Mouse (Mus musculus) brown adipose tissue, adult 24 weeks (tissue): ENCODE results near the gene Ugt2a3. TPM values are rescaled to one million over a fixed set of nuclear protein-coding genes. Genes with fewer than 3 reads are reported as not detected.

Experiments
- H3K27ac ChIP-seq: fragments of 200-500 bp; replicated peaks from 2 replicates; pipeline ENCODE4 v1.5.1; 2012; ENCODE audit warnings: low read depth, mild to moderate bottlenecking, low read length
- H3K4me1 ChIP-seq: fragments of 200-500 bp; 2 replicates; pipeline ENCODE4 v1.6.1; 2012; ENCODE audit warnings: low read length, mixed read lengths; ENCODE audit not compliant: control insufficient read depth, insufficient read depth, insufficient read length
- H3K4me3 ChIP-seq: fragments of 200-500 bp; 2 replicates; pipeline ENCODE4 v1.5.1; 2012; ENCODE audit warnings: low read depth, mild to moderate bottlenecking, low read length, moderate library complexity; ENCODE audit not compliant: insufficient read depth
- polyA plus RNA-seq: library from polyadenylated mRNA; stranded (reverse); fragments of >200 nt; gene quantifications from 2 replicates; pipeline ENCODE4 v1.2.4, GENCODE M21; 2012; ENCODE audit not compliant: missing spikeins, insufficient read depth, insufficient read length

Gene Ugt2a3
- polyA plus RNA-seq, 1 experiment, result not detected

- Histone ChIP-seq H3K4me1 (no peaks in the 10 kb centered on the region), H3K4me3 (no peak overlapping the region), H3K27ac (no peak overlapping the region)
Measured at GRCm38 (mm10) chr5:87275581-87275980, 61.4 kb downstream of the Ugt2a3 start.

Other genes starting within 250 kb of the Ugt2a3 start
- not detected in 2 replicates for gene Ugt2b36, start 244.6 kb downstream of the Ugt2a3 start, polyA plus RNA-seq
- not detected in 2 replicates for gene Ugt2b5, start 196.9 kb downstream of the Ugt2a3 start, polyA plus RNA-seq
- not detected in 2 replicates for gene Ugt2b37, start 82.4 kb downstream of the Ugt2a3 start, polyA plus RNA-seq
- gene Ugt2b38, start 87.0 kb upstream of the Ugt2a3 start, polyA plus RNA-seq, result not detected in 2 replicates
- not detected in 2 replicates for gene Ugt2a2, start 145.1 kb upstream of the Ugt2a3 start, polyA plus RNA-seq
- gene Gm43638, start 149.6 kb upstream of the Ugt2a3 start, polyA plus RNA-seq, result not detected in 2 replicates
- not detected in 2 replicates for gene Ugt2a1, start 153.7 kb upstream of the Ugt2a3 start, polyA plus RNA-seq
- not detected in 2 replicates for gene Sult1b1, start 201.0 kb upstream of the Ugt2a3 start, polyA plus RNA-seq
- gene Sult1d1, start 231.8 kb upstream of the Ugt2a3 start, polyA plus RNA-seq, result not detected in 2 replicates